Mouse (Mus musculus) limb, embryonic 10.5 days (tissue): ENCODE results near the gene Tbx5. TPM values are rescaled to one million over a fixed set of nuclear protein-coding genes. Genes with fewer than 3 reads are reported as not detected.
"Not testable (repeated sequence)": the region's sequence is repeated elsewhere in the genome, so short reads cannot be mapped to it uniquely, and the experiment has no call there.

ENCODE experiments used
- DNase-seq: peaks from one replicate; pipeline ENCODE4 v3.0.0-alpha.2; 2017; ENCODE audit warnings: low spot score
- H3K27ac ChIP-seq: fragments of 300-500 bp; sonication (generic); 2 replicates; pipeline ENCODE4 v1.5.1; 2016; ENCODE audit warnings: mild to moderate bottlenecking
- H3K27me3 ChIP-seq: fragments of 300-500 bp; sonication (generic); 2 replicates; pipeline ENCODE4 v1.6.1; 2016; ENCODE audit warnings: low read depth, mild to moderate bottlenecking; ENCODE audit not compliant: poor library complexity, severe bottlenecking
- H3K36me3 ChIP-seq: fragments of 300-500 bp; sonication (generic); 2 replicates; pipeline ENCODE4 v1.6.1; 2016; ENCODE audit warnings: mild to moderate bottlenecking, moderate library complexity
- H3K4me1 ChIP-seq: fragments of 300-500 bp; sonication (generic); 2 replicates; pipeline ENCODE4 v1.6.1; 2016
- H3K4me3 ChIP-seq: fragments of 300-500 bp; sonication (generic); 2 replicates; pipeline ENCODE4 v1.5.1; 2016; ENCODE audit warnings: mild to moderate bottlenecking, moderate library complexity
- H3K9me3 ChIP-seq: fragments of 300-500 bp; sonication (generic); replicated peaks from 2 replicates; pipeline ENCODE4 v1.6.1; 2016; ENCODE audit warnings: mild to moderate bottlenecking
- WGBS: fragments of 180-500 bp; shearing (Covaris S2); methylation state at CpG from one replicate; pipeline ENCODE4 v1.1.7; 2016; 5-methylcytosine and 5-hydroxymethylcytosine counted together
- polyA plus RNA-seq: library from polyadenylated mRNA; unstranded; fragments of >200 nt; fragmentation: Nextera tagmentation; extraction: Ambion mirVana; gene quantifications from 2 replicates; pipeline ENCODE4 v1.2.1, GENCODE M21; 2016

The Tbx5 gene
- polyA plus RNA-seq, 1 experiment from 2014 or later: 35.6 TPM

GRCm38 (mm10) chr5:119867986-119868385 lies 35.5 kb downstream of the Tbx5 start:
- WGBS: 93% methylated on average over 6 of the region's 6 CpGs
- Histone ChIP-seq H3K36me3 (peaks cover 100% of the 10 kb centered on the region), H3K4me3 (no peak overlapping the region), H3K27me3 (peaks cover 33% of the 10 kb centered on the region), H3K9me3 (no peaks in the 10 kb centered on the region), H3K27ac (no peak overlapping the region), H3K4me1 (peaks cover 18% of the 10 kb centered on the region)
- DNase-seq: no peak

GRCm38 (mm10) chr5:119875421-119875820 lies 43.0 kb downstream of the Tbx5 start:
- H3K9me3 ChIP-seq: no peaks in the 10 kb centered on the region
- H3K27me3 ChIP-seq: no peaks in the 10 kb centered on the region
- 18% methylated on average over 2 of the region's 2 CpGs for WGBS
- H3K36me3 ChIP-seq: peaks cover 98% of the 10 kb centered on the region
- H3K27ac ChIP-seq: no peak overlapping the region
- no peak for DNase-seq
- H3K4me1 ChIP-seq: 0 out of 2 replicates have a peak, but pooled peaks cover 10% of the 10 kb centered on the region
- H3K4me3 ChIP-seq: no peak overlapping the region

- WGBS: 82% methylated on average over 6 of the region's 6 CpGs
- Histone ChIP-seq H3K9me3 (no peaks in the 10 kb centered on the region), H3K36me3 (peaks cover 98% of the 10 kb centered on the region), H3K27ac (no peak overlapping the region), H3K4me1 (0 out of 2 replicates have a peak, but pooled peaks cover 10% of the 10 kb centered on the region), H3K4me3 (no peak overlapping the region), H3K27me3 (no peaks in the 10 kb centered on the region)
- DNase-seq: no peak
These were observed 44.7 kb downstream of the Tbx5 start for GRCm38 (mm10) chr5:119877185-119877584.

GRCm38 (mm10) chr5:119885595-119885994 lies 53.1 kb downstream of the Tbx5 start:
- Histone ChIP-seq H3K27ac (no peak overlapping the region), H3K36me3 (peaks cover 52% of the 10 kb centered on the region), H3K27me3 (no peaks in the 10 kb centered on the region), H3K4me3 (no peak overlapping the region), H3K4me1 (no peaks in the 10 kb centered on the region), H3K9me3 (no peaks in the 10 kb centered on the region)
- WGBS: 78% methylated on average over 8 of the region's 8 CpGs
- no peak for DNase-seq

- Histone ChIP-seq H3K9me3 (no peaks in the 10 kb centered on the region), H3K36me3 (peaks cover 34% of the 10 kb centered on the region), H3K4me3 (no peak overlapping the region), H3K4me1 (0 out of 2 replicates have a peak, but pooled peaks cover 6% of the 10 kb centered on the region), H3K27me3 (no peaks in the 10 kb centered on the region), H3K27ac (no peak overlapping the region)
- 90% methylated on average over 8 of the region's 8 CpGs for WGBS
- DNase-seq: no peak
These were observed 54.9 kb downstream of the Tbx5 start for GRCm38 (mm10) chr5:119887381-119887780.

GRCm38 (mm10) chr5:119891960-119892359 lies 59.5 kb downstream of the Tbx5 start:
- H3K4me3 ChIP-seq: no peak overlapping the region
- 0 out of 2 replicates have a peak, but pooled peaks cover 6% of the 10 kb centered on the region for H3K4me1 ChIP-seq
- WGBS: 50% methylated on average over 5 of the region's 5 CpGs
- DNase-seq: no peak
- H3K36me3 ChIP-seq: no peaks in the 10 kb centered on the region
- H3K27ac ChIP-seq: no peak overlapping the region
- H3K27me3 ChIP-seq: no peaks in the 10 kb centered on the region
- no peaks in the 10 kb centered on the region for H3K9me3 ChIP-seq

GRCm38 (mm10) chr5:119893060-119893459 lies 60.6 kb downstream of the Tbx5 start:
- 0 out of 2 replicates have a peak, but pooled peaks cover 6% of the 10 kb centered on the region for H3K4me1 ChIP-seq
- DNase-seq: no peak
- H3K9me3 ChIP-seq: no peaks in the 10 kb centered on the region
- H3K4me3 ChIP-seq: no peak overlapping the region
- no peaks in the 10 kb centered on the region for H3K27me3 ChIP-seq
- no peaks in the 10 kb centered on the region for H3K36me3 ChIP-seq
- 84% methylated on average over 3 of the region's 3 CpGs for WGBS
- no peak overlapping the region for H3K27ac ChIP-seq

- DNase-seq: no peak
- H3K4me3 ChIP-seq: no peak overlapping the region
- 63% methylated on average over 3 of the region's 3 CpGs for WGBS
- H3K4me1 ChIP-seq: 0 out of 2 replicates have a peak, but pooled peaks cover 5% of the 10 kb centered on the region
- no peaks in the 10 kb centered on the region for H3K36me3 ChIP-seq
- no peaks in the 10 kb centered on the region for H3K27me3 ChIP-seq
- no peaks in the 10 kb centered on the region for H3K9me3 ChIP-seq
- no peak overlapping the region for H3K27ac ChIP-seq
These were observed 64.1 kb downstream of the Tbx5 start for GRCm38 (mm10) chr5:119896605-119897004.

GRCm38 (mm10) chr5:119916551-119917171 lies 84.2 kb downstream of the Tbx5 start:
- Histone ChIP-seq H3K9me3 (no peaks in the 10 kb centered on the region), H3K36me3 (no peaks in the 10 kb centered on the region), H3K4me1 (no peaks in the 10 kb centered on the region), H3K4me3 (no peak overlapping the region), H3K27me3 (peaks cover 1% of the 10 kb centered on the region; the same call in 1 of the 2 replicates), H3K27ac (no peak overlapping the region)
- WGBS: 83% methylated on average over 12 of the region's 12 CpGs
- DNase-seq: no peak

- not testable (repeated sequence) for H3K4me3 ChIP-seq, DNase-seq, H3K27ac ChIP-seq, H3K36me3 ChIP-seq, H3K9me3 ChIP-seq, H3K27me3 ChIP-seq, H3K4me1 ChIP-seq
- WGBS: 88% methylated on average over 1 of the region's 1 CpGs
These were observed 85.9 kb downstream of the Tbx5 start for GRCm38 (mm10) chr5:119918381-119918780.

GRCm38 (mm10) chr5:119920941-119921340 lies 88.5 kb downstream of the Tbx5 start:
- Histone ChIP-seq H3K27me3 (peaks cover 8% of the 10 kb centered on the region; the same call in 1 of the 2 replicates), H3K4me3 (no peak overlapping the region), H3K9me3 (no peaks in the 10 kb centered on the region), H3K27ac (no peak overlapping the region), H3K4me1 (peaks cover 7% of the 10 kb centered on the region; the same call in 1 of the 2 replicates), H3K36me3 (no peaks in the 10 kb centered on the region)
- DNase-seq: no peak
- WGBS: 85% methylated on average over 10 of the region's 10 CpGs

GRCm38 (mm10) chr5:119922229-119922628 lies 89.8 kb downstream of the Tbx5 start:
- H3K27me3 ChIP-seq: peaks cover 8% of the 10 kb centered on the region; the same call in 1 of the 2 replicates
- DNase-seq: no peak
- H3K27ac ChIP-seq: no peak overlapping the region
- H3K4me3 ChIP-seq: no peak overlapping the region
- no peaks in the 10 kb centered on the region for H3K9me3 ChIP-seq
- WGBS: 49% methylated on average over 11 of the region's 11 CpGs
- H3K36me3 ChIP-seq: no peaks in the 10 kb centered on the region
- peaks cover 7% of the 10 kb centered on the region; the same call in 1 of the 2 replicates for H3K4me1 ChIP-seq
